Mouse (Mus musculus): ENCODE data around the gene Fth1.

GRCm38 (mm10) chr19:10023304-10023758, 42.9 kb downstream of the Fth1 start:
- TF ChIP-seq CTCF (IDR thresholded peaks at IDR 0.05; ENCODE audit: low read depth, low read length) = no peak
- no peak for TF ChIP-seq EP300 (IDR thresholded peaks at IDR 0.05; ENCODE audit: insufficient read depth, low read depth, low read length)
- no peak for TF ChIP-seq POLR2A (IDR thresholded peaks at IDR 0.05; ENCODE audit: insufficient read depth, low read length)

Measured in ES-Bruce4 (cell line).